Mouse (Mus musculus) cerebellum, adult 2 months (tissue): Measurements from ENCODE around the gene Ccdc154. TPM values are rescaled to one million over a fixed set of nuclear protein-coding genes. Genes with fewer than 3 reads are reported as not detected.
"Not testable (repeated sequence)": the region's sequence is repeated elsewhere in the genome, so short reads cannot be mapped to it uniquely, and the experiment has no call there.

Source experiments
- DNase-seq, 2 experiments: peaks; one replicate each; pipeline ENCODE4 v3.0.0; 2021
- H3K27ac ChIP-seq: fragments of 200-500 bp; 2 replicates; pipeline ENCODE4 v1.5.1; 2012; ENCODE audit warnings: low read length, control low read depth, inconsistent platforms; ENCODE audit not compliant: insufficient read depth
- H3K27me3 ChIP-seq: fragments of 200-500 bp; 2 replicates; pipeline ENCODE4 v1.6.1; 2012; ENCODE audit warnings: inconsistent platforms, mild to moderate bottlenecking, low read length, moderate library complexity; ENCODE audit not compliant: control insufficient read depth, insufficient read depth
- H3K4me1 ChIP-seq: fragments of 200-500 bp; 2 replicates; pipeline ENCODE4 v1.6.1; 2011; ENCODE audit warnings: low read length; ENCODE audit not compliant: control insufficient read depth, insufficient read depth
- H3K4me3 ChIP-seq: fragments of 200-500 bp; replicated peaks from 2 replicates; pipeline ENCODE3; 2011; ENCODE audit warnings: mild to moderate bottlenecking, low read depth, low read length, control low read depth; ENCODE audit not compliant: insufficient read depth
- CTCF ChIP-seq: fragments of 200-500 bp; IDR thresholded peaks from 2 replicates; pipeline ENCODE4 v1.5.1; 2011; ENCODE audit warnings: low read depth, mild to moderate bottlenecking, control low read depth, low read length, moderate library complexity, borderline replicate concordance; ENCODE audit not compliant: insufficient read depth
- POLR2A ChIP-seq: fragments of 200-500 bp; IDR thresholded peaks from 2 replicates; pipeline ENCODE4 v1.6.1; 2011; ENCODE audit warnings: low read length, control low read depth, borderline replicate concordance; ENCODE audit not compliant: insufficient read depth
- WGBS: fragments of 180-500 bp; shearing (Covaris S2); methylation state at CpG from one replicate; pipeline ENCODE4 v1.1.7; 2018; 5-methylcytosine and 5-hydroxymethylcytosine counted together
- polyA plus RNA-seq: library from polyadenylated mRNA; depleted of rRNA; stranded (reverse); fragments of >200 nt; gene quantifications from 2 replicates; pipeline ENCODE4 v1.2.3, GENCODE M21; 2012; rRNA removed

The Ccdc154 gene
- 0.06 and 0.10 TPM in 2 replicates for polyA plus RNA-seq

DNA sequence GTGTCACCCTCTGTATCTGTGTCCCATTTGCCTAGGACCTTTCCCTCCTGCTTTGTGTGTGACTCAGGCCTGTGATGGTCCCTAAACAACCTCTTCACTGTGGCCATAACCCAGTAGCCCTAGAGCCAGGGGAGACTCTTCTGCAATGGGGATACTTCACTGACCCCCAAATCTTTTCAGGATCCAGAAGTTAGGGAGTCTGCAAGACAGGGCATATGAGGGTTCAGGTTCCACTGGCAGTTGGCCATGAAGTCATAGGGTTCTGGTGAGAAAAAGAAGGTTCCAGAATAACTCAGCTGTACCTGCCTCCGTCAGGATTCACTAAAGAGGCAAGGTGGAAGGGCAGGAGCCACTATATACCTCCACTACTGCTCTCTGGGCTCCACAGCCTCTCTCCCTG, at the start of gene Ccdc154:
TSS of gene Ccdc154 (plus strand) at position 301 of the 400 bp plus-strand sequence.
- DNase-seq: no peak
- H3K27ac ChIP-seq: no peak within 1 kb of the TSS
- 93% methylated on average over 1 of the region's 1 CpGs for WGBS
- H3K4me1 ChIP-seq: no peaks in the 10 kb centered on the region
- no peaks in the 10 kb centered on the region for H3K27me3 ChIP-seq
- no peak for TF ChIP-seq CTCF
- no peak for TF ChIP-seq POLR2A
- H3K4me3 ChIP-seq: no peak within 1 kb of the TSS

DNA sequence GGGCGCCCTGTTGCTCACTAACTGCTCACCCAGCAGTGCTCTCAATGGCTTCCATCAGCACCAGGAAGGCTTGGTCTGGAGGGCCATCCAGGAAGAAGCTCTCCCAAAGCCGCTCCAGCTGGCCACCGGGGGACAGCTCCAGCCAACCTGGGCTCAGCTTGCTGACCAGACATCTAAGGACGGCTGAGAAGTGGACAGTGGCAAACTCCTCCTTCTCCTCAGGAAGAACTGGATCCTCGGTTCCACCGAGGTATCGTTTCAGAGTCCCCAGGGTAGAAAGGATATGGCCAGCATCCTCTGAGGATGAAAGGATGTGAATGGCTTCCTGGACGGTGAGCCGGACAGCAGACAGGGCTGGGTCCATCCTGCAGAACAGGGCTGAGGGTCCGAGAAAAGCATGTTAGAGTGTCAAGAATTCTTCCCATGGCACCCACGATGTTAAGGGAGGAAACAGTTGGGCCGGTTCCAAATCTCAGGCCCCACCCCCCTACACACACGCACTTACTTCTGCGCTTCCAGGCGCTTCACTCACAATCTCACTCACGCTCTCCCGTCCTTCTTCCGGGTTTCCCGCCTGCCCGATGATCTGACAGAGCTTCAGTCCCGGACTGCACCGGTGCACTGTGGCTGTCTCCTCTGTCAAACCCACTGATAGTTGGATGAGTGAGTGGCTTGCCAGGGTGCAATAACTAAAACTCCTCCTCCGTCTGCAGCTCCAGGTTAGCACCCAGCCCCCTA, 47.2 kb upstream of the Ccdc154 start:
- peaks cover 27% of the 10 kb centered on the region for H3K4me1 ChIP-seq
- no peak for TF ChIP-seq POLR2A
- TF ChIP-seq CTCF: no peak
- WGBS: 4% methylated on average over 23 of the region's 23 CpGs
- peak in 1 of 2 experiments; percentile 32 for DNase-seq
- H3K27me3 ChIP-seq: no peaks in the 10 kb centered on the region
- peak overlapping the region; percentile 94 for H3K27ac ChIP-seq
- peak overlapping the region; percentile 79 for H3K4me3 ChIP-seq

GRCm38 (mm10) chr17:25115664-25116432, 46.4 kb upstream of the Ccdc154 start, which contains the start of gene Telo2:
Gene Telo2, minus strand, starts transcription at chr17:25115967.
- peak within 1 kb of the TSS; percentile 79 for H3K4me3 ChIP-seq
- peak; percentile 92 to 95 for DNase-seq
- WGBS: 4% methylated on average over 40 of the region's 40 CpGs
- peak within 1 kb of the TSS; percentile 94 for H3K27ac ChIP-seq
- peaks cover 22% of the 10 kb centered on the region for H3K4me1 ChIP-seq
- peak; percentile 82 for TF ChIP-seq POLR2A
- no peak for TF ChIP-seq CTCF
- no peaks in the 10 kb centered on the region for H3K27me3 ChIP-seq

- Histone ChIP-seq H3K4me3 (no peak overlapping the region), H3K27me3 (no peaks in the 10 kb centered on the region), H3K4me1 (peaks cover 8% of the 10 kb centered on the region), H3K27ac (no peak overlapping the region)
- TF ChIP-seq CTCF (peak; percentile 38; the same call in 1 of the 2 replicates), POLR2A (no peak)
- DNase-seq: no peak
- WGBS: 33% methylated on average over 4 of the region's 4 CpGs
Observed at GRCm38 (mm10) chr17:25117263-25117662, 45.0 kb upstream of the Ccdc154 start.

DNA sequence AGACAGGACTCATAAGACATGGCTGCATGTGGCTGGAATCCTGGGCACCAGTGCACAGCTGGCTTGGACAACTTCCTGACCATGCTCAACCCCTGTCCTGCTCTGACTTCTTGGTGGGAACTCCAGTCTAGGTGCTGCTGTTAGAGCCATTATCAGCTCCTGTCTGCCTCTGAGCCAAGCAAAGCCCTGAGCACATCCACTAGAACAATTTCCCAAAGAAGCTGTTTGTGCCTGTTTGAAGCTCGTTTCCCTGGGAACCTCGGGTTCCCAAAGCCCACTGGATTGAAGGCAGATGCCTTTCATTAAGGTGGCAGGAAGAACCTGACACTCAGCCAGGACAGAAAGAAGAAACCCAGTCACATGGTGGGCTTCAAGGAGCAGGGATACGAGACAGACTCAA, 41.9 kb upstream of the Ccdc154 start, which contains the start of gene Ptx4:
TSS of gene Ptx4 (plus strand) at position 355 of the 400 bp plus-strand sequence.
- Histone ChIP-seq H3K27me3 (no peaks in the 10 kb centered on the region), H3K4me3 (no peak within 1 kb of the TSS), H3K27ac (no peak within 1 kb of the TSS), H3K4me1 (no peaks in the 10 kb centered on the region; the same call in 1 of the 2 replicates)
- TF ChIP-seq POLR2A (no peak), CTCF (no peak)
- no peak for DNase-seq
- 39% methylated on average over 3 of the region's 3 CpGs for WGBS

DNA sequence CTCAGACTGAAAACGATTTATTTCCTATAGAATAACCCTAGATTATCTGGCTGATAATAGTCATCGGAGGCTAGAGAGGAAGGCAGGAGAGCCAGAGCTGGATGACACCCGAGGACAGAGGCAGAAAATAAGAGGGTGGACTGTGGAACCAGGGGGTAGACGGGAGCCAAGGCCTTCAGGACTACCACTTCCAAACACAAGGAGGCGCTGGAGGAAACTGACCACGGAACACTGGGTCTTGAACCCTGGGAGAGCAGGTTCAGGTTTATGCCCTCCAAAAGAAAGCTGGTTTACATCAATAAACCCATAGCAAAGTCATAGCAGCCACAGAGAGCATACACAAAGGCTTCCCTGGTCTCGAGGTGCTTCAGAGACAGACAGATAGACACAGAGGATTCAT, 38.3 kb upstream of the Ccdc154 start:
- WGBS: 31% methylated on average over 7 of the region's 7 CpGs

DNA sequence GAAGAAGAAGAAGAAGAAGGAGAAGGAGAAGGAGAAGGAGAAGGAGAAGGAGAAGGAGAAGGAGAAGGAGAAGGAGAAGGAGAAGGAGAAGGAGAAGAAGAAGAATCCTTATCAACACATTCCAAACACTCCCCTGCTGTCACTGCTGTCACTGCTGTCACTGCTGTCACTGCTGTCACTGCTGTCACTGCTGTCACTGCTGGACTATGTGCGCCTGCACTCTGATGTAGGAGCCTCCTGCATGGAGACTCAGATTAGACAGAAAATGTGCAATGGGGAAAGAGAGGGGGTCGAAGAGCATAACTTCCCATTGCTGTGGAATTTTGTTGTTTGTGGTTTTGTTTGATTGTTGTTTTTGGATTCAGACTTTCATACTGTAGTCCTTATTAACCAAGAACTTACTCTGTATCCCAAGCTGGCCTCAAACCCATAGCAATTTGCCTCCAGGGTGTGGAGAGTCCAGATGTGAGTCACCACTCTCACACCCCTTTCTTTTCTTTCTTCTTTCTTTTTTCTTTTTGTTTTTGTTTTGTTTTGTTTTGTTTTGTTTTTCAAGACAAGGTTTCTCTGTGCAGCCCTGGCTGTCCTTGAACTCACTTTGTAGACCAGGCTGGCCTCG, 36.7 kb upstream of the Ccdc154 start:
- DNase-seq, H3K27me3 ChIP-seq, H3K4me3 ChIP-seq, H3K27ac ChIP-seq, H3K4me1 ChIP-seq: not testable (repeated sequence)
- 65% methylated on average over 3 of the region's 3 CpGs for WGBS

More for the DNA sequence above, 38.3 kb upstream of the Ccdc154 start:
- Histone ChIP-seq H3K27ac (no peak overlapping the region), H3K4me1 (no peaks in the 10 kb centered on the region), H3K4me3 (no peak overlapping the region), H3K27me3 (no peaks in the 10 kb centered on the region)
- no peak for DNase-seq
- TF ChIP-seq POLR2A: no peak
- peak; percentile 41; the same call in 1 of the 2 replicates for TF ChIP-seq CTCF
